Mouse (Mus musculus): ENCODE results near the gene Mfsd12.

The Mfsd12 gene

DNA sequence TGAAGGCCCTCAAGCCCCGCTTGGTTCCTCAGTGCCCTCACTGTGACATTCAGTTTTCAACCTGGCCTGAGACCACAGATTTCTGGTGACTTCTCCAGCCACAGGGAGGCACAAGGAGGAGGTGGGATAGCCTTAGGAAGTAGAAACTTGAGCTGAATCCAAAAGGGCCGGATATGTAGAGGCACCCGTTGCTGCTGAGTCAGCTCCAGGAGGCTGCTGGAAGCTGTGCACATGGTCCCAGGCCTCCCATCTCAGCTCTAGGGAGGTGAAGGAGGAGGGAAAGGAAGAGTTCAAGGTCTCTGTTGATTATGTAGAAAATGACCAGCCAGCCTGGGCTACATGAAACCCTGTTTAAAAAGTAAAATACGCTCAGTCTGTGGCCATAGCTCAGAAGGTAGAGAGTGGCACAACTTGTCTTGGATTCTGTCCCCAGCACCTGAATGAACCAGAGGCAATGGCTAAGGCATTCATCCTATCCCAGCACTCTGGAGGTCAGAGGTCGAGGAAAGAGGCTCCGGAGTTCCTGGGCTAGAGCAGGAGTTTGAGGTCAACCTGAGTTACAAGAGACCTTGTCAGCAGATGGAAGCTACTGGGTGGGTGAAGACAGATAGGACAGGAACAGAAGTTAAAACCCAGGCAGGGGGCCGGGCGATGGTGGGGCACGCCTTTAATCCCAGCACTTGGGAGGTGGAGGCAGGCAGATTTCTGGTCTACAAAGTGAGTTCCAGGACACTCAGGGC is 2.4 kb upstream of the Mfsd12 start:
- in situ Hi-C loops (cut with MboI, MseI) = no loop called here

DNA sequence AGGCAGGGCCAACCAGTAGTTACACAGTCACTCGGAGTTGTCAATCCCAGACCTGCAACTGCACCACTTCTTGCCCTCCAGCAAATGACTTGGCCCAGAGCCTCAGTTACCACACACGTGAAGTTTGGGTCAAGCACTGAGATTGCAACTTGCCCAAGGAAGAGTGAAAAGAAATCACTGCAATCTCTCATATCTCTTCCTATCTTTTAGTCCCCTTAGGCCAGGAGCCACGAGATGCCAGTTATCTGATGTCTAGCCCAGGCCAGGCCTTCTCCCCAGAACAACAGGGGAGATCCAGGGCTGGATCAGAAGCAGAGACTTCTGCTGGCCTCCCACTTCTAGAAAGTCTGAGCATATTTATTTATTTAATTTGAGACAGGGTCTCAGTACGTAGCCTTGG is 1.8 kb upstream of the Mfsd12 start:
- in situ Hi-C loops (cut with MboI, MseI) = no loop called here

DNA sequence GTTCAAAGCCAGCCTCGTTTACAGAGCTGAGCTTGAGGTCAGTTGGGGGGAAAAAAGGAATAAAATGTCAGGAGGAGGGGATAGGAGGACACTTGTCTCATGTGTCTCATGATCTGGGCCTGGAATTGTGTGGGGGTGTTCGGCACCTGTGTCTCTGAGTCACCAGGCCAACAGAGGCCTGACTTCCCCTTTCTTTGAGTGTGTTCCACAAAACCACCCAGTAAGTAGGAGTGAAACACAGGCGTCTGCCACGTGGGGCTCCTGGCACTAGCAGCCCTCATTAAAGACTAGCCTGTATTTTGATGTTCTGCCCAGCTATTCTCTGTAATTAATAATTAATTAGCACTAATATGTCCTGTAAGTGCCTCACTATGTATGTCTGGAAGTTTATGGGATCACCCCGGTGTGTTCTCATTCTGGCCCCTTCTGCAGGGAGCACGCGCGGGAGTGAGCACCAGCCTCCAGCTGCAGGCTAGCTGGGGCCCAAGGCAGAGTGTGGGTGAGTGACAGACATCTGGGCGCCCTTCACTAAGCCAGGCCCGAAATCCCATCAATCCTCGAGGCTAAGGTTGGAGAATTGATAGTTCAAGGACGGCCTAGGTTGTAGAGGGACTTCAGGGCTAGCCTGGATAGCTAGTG is 820 bp upstream of the Mfsd12 start:
- in situ Hi-C loops (cut with MboI, MseI) = no loop called here

GRCm38 (mm10) chr10:81358209-81358608 is 918 bp downstream of the Mfsd12 start:
- in situ Hi-C loops (cut with MboI, MseI) = no loop called here

GRCm38 (mm10) chr10:81358841-81359240 is 1.6 kb downstream of the Mfsd12 start:
- in situ Hi-C loops (cut with MboI, MseI) = no loop called here

- in situ Hi-C loops (cut with MboI, MseI) = no loop called here
These were observed 3.4 kb downstream of the Mfsd12 start for GRCm38 (mm10) chr10:81360721-81361120.

- in situ Hi-C loops (cut with MboI, MseI) = no loop called here
These were observed 5.2 kb downstream of the Mfsd12 start for GRCm38 (mm10) chr10:81362336-81362949.

- in situ Hi-C loops (cut with MboI, MseI) = no loop called here
These were observed 6.4 kb downstream of the Mfsd12 start for GRCm38 (mm10) chr10:81363436-81364346.

- in situ Hi-C loops (cut with MboI, MseI) = no loop called here
These were observed 7.4 kb downstream of the Mfsd12 start for GRCm38 (mm10) chr10:81364666-81365065.

- in situ Hi-C loops (cut with MboI, MseI) = no loop called here
These were observed 7.8 kb downstream of the Mfsd12 start for GRCm38 (mm10) chr10:81365073-81365472.

DNA sequence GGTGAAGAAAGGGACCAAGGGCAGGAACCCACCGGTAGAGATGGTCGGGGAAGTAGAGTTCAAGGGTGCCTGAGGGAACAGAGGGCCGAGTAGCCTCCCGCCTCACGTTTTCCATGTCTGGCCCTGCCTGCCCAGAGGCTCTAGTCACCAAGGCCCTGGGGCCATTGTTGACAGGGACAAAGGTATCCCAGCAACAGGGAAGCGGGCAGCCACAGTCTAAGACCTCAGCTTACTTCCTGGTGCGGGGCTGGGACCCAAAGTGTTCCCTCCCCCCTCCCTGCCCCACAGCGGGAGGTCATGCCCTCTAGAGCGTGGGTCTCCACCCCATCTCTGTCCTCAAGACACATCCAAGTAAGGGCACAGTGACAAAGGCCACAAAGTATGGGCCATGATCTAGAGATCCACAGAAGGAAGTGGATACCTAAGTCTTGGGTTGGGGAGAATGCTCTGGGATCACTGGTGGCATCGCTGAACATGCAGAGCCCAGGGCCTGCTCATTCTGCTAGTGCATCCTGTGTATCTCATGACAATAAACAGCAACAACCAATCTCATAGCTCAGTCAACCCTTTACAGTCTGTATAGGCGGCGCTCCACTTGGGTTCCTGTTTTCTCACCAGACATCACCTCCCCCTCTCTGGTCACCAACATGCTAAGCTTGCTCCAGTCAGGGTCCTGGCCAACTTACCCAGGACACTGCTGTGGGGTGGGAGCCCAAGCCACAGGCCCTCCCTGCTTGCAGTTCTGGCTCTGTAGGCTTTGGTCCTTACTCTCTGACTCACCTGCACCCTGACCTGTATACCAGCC is 8.6 kb downstream of the Mfsd12 start, which contains the start of gene 4930404N11Rik:
Gene 4930404N11Rik (minus strand): TSS at position 145 of the 805 bp plus-strand sequence.
- in situ Hi-C loops (cut with MboI, MseI) = no loop called here

- in situ Hi-C loops (cut with MboI, MseI) = no loop called here
These were observed 9.4 kb downstream of the Mfsd12 start for GRCm38 (mm10) chr10:81366477-81367206.

DNA sequence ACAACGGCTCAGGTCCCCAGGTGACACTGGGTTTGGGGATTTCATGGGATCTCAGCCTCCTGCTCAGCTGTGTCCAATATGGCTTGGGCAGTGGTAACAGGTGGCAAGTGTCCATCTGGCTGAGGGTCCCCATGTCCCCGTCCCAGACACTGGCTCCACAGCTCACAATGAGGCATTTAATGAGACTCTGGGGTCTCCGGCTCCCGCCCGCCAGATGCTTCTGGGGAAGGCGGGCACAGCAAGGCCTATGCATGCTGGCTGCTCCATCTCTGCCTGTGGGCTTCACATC is 9.9 kb downstream of the Mfsd12 start:
- in situ Hi-C loops (cut with MboI, MseI) = no loop called here

GRCm38 (mm10) chr10:81375322-81375721 is 18.0 kb downstream of the Mfsd12 start:
- in situ Hi-C loops (cut with MboI, MseI) = no loop called here

GRCm38 (mm10) chr10:81376561-81377361 is 19.5 kb downstream of the Mfsd12 start:
- in situ Hi-C loops (cut with MboI, MseI) = no loop called here

- in situ Hi-C loops (cut with MboI, MseI) = no loop called here
These were observed 20.0 kb downstream of the Mfsd12 start for GRCm38 (mm10) chr10:81377362-81377664.

GRCm38 (mm10) chr10:81377793-81378552 is 20.7 kb downstream of the Mfsd12 start, which contains the start of gene Fzr1:
TSS of gene Fzr1 (minus strand) at chr10:81378516.
- in situ Hi-C loops (cut with MboI, MseI) = no loop called here

- in situ Hi-C loops (cut with MboI, MseI) = no loop called here
These were observed 21.4 kb downstream of the Mfsd12 start for GRCm38 (mm10) chr10:81378553-81379182.

GRCm38 (mm10) chr10:81379183-81379553 is 21.9 kb downstream of the Mfsd12 start:
- in situ Hi-C loops (cut with MboI, MseI) = no loop called here

Measured in T-helper 2 cell (primary cell).